In the genomic region with DNA sequence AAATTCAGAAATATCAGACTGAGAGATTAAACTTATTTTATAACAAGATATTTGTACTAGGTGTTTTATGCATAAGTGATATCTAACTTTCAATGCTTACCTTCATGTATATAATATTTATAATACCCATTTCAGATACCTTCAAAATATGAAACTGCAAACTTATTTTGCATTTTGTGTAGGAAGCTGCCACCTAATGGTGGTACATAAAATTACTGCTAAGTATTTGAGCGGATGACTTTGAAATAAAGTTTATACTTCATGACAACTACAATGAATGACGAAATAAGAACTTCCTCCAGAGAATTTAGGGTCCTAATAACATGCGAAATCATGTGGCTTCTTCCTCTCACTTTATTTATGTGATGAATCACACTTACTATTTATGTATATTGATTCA, we compare ENCODE assay signal across 23 mouse cellular contexts.
DNase-seq lines count a peak whose midpoint lies in the region; ATAC-seq and TF ChIP-seq lines count a peak whose summit lies in the region.
"Had no signal": no experiment of that assay in that cellular context is flagged by ENCODE, and none has a peak within 500 bp of the region (broad histone marks: within the 10 kb centered on the region; RNA-seq: fewer than 3 reads in every experiment).

No protein-coding gene starts in this region.

- no peaks in the 10 kb centered on the region for H3K27me3 ChIP-seq in heart, postnatal 0 days (ENCODE audit: control insufficient read depth, insufficient read depth, low read length)
- H3K27me3 ChIP-seq in lung, embryonic 14.5 days (ENCODE audit: insufficient read depth, low read length): no peaks in the 10 kb centered on the region
- no peaks in the 10 kb centered on the region for H3K27me3 ChIP-seq in CH12.LX (replicated peaks)
- H3K27me3 ChIP-seq: embryonic facial prominence, embryonic 15.5 days; heart, embryonic 15.5 days; intestine, embryonic 15.5 days; kidney, embryonic 15.5 days; megakaryocyte, embryonic 14.5 days had no signal

- no peak for DNase-seq in heart, postnatal 0 days (ENCODE audit: low spot score)
- no peak for DNase-seq in heart, postnatal 36 days
- DNase-seq in lung, embryonic 14.5 days: peak; percentile 10
- no peak for DNase-seq in lung, postnatal 4 days
- no peak for DNase-seq in CH12.LX (ENCODE audit: extremely low read depth)
- DNase-seq in brain, embryonic 14.5 days (ENCODE audit: low read depth): peak; percentile 25
- no peak for DNase-seq in frontal cortex, postnatal 36 days (ENCODE audit: low spot score in 2 of 2)
- DNase-seq: cerebellum, adult 9-10 months; gastrocnemius, postnatal 10 days; heart, adult 18-20 months; layer of hippocampus, postnatal 36 days; liver; liver, postnatal 0 days; lung, postnatal 14 days; right cerebral cortex, adult 18-20 months; thymus, postnatal 25 days had no signal

- no peak for TF ChIP-seq POLR2A in CH12.LX (IDR thresholded peaks at IDR 0.05; ENCODE audit: low read depth, low read length)
- TF ChIP-seq POLR2A in brain, embryonic 14.5 days (IDR thresholded peaks at IDR 0.05; ENCODE audit: borderline replicate concordance, extremely low read depth, insufficient read depth, insufficient read length, poor library complexity, severe bottlenecking): no peak

- no peak for ATAC-seq in heart, postnatal 0 days (ENCODE audit: insufficient read depth, low read depth)
- ATAC-seq in lung, embryonic 14.5 days (ENCODE audit: insufficient read depth): no peak
- ATAC-seq: CD4-positive, CD25-positive, alpha-beta regulatory T cell, adult 4 months; intestine, embryonic 15.5 days; liver, postnatal 0 days had no signal

- no peak overlapping the region for H3K4me2 ChIP-seq in heart, postnatal 0 days (ENCODE audit: low read depth, low read length)
- H3K4me2 ChIP-seq in lung, embryonic 14.5 days: no peak overlapping the region
- no peak overlapping the region for H3K4me2 ChIP-seq in CH12.LX (ENCODE audit: insufficient read depth, low read depth, poor library complexity, severe bottlenecking)
- H3K4me2 ChIP-seq: embryonic facial prominence, embryonic 15.5 days; heart, embryonic 15.5 days; intestine, embryonic 15.5 days; kidney, embryonic 15.5 days had no signal

- TF ChIP-seq CTCF in heart, postnatal 0 days (IDR thresholded peaks at IDR 0.05; ENCODE audit: low read depth): 0 out of 2 replicates have a peak, but pooled peaks have one; percentile 14
- TF ChIP-seq CTCF in lung, embryonic 14.5 days (IDR thresholded peaks at IDR 0.05; ENCODE audit: low read depth): peak; percentile 25; the same call in 1 of the 2 replicates
- 0 out of 4 replicates have a peak, but pooled peaks of 1 of the 2 experiments have one; percentile 5 for TF ChIP-seq CTCF in CH12.LX (conservative IDR thresholded peaks at IDR 0.05 in 1 of 2, IDR thresholded peaks at IDR 0.05 in 1 of 2; ENCODE audit: low read depth in 2 of 2, low read length in 2 of 2)
- TF ChIP-seq CTCF in brain, embryonic 14.5 days (IDR thresholded peaks at IDR 0.05; ENCODE audit: borderline replicate concordance, extremely low read depth, insufficient read depth, insufficient read length): no peak

- H3K9ac ChIP-seq in heart, postnatal 0 days (replicated peaks; ENCODE audit: low read depth, low read length): no peak overlapping the region
- H3K9ac ChIP-seq in lung, embryonic 14.5 days: no peak overlapping the region
- H3K9ac ChIP-seq in CH12.LX (ENCODE audit: insufficient read depth, low read depth): no peak overlapping the region
- H3K9ac ChIP-seq: embryonic facial prominence, embryonic 15.5 days; heart, embryonic 15.5 days; intestine, embryonic 15.5 days; kidney, embryonic 15.5 days; liver, postnatal 0 days had no signal

- dilution Hi-C loops in CH12.LX (cut with MboI; ENCODE audit: extremely low pct_ligation_motif_present, extremely low pct_unique_long_range_greater_than_20kb, low sequenced_read_pairs): no loop called here

- no peak overlapping the region for H3K4me3 ChIP-seq in heart, postnatal 0 days (ENCODE audit: low read depth, low read length)
- H3K4me3 ChIP-seq in lung, embryonic 14.5 days (ENCODE audit: low read depth, low read length): no peak overlapping the region
- no peak overlapping the region for H3K4me3 ChIP-seq in CH12.LX (replicated peaks in 1 of 3; ENCODE audit: low read depth in 2 of 3, low read length in 2 of 3, poor library complexity in 1 of 3)
- H3K4me3 ChIP-seq: embryonic facial prominence, embryonic 15.5 days; heart, embryonic 15.5 days; hindbrain, embryonic 10.5 days; intestine, embryonic 15.5 days; kidney, embryonic 15.5 days; megakaryocyte, embryonic 14.5 days had no signal

- H3K4me1 ChIP-seq in heart, postnatal 0 days (ENCODE audit: control insufficient read depth, insufficient read depth): no peaks in the 10 kb centered on the region
- no peaks in the 10 kb centered on the region for H3K4me1 ChIP-seq in lung, embryonic 14.5 days (ENCODE audit: insufficient read depth)
- no peaks in the 10 kb centered on the region for H3K4me1 ChIP-seq in CH12.LX (ENCODE audit: control insufficient read depth in 1 of 2, insufficient read depth in 2 of 2)
- H3K4me1 ChIP-seq: embryonic facial prominence, embryonic 15.5 days; heart, embryonic 15.5 days; hindbrain, embryonic 10.5 days; intestine, embryonic 15.5 days; kidney, embryonic 15.5 days; megakaryocyte, embryonic 14.5 days had no signal

- no peak overlapping the region for H3K27ac ChIP-seq in heart, postnatal 0 days (ENCODE audit: low read depth)
- no peak overlapping the region for H3K27ac ChIP-seq in lung, embryonic 14.5 days (ENCODE audit: low read depth)
- H3K27ac ChIP-seq in CH12.LX (ENCODE audit: insufficient read depth, low read depth): no peak overlapping the region
- H3K27ac ChIP-seq: embryonic facial prominence, embryonic 15.5 days; heart, embryonic 15.5 days; hindbrain, embryonic 10.5 days; intestine, embryonic 15.5 days; kidney, embryonic 15.5 days had no signal

- 51% methylated on average over 3 of the region's 3 CpGs for WGBS in heart, postnatal 0 days
- 48% methylated on average over 3 of the region's 3 CpGs for WGBS in lung, embryonic 14.5 days

- in situ Hi-C loops in CH12.LX (cut with MboI; ENCODE audit: low pct_ligation_motif_present, low pct_unique_long_range_greater_than_20kb, low sequenced_read_pairs): no loop called here

- H3K79me2 ChIP-seq in CH12.LX (replicated peaks; ENCODE audit: control insufficient read depth, extremely low read depth, insufficient read depth, poor library complexity, severe bottlenecking): no peaks in the 10 kb centered on the region

- intact Hi-C loops in heart, postnatal 36 days (cut with DNase I): no loop called here

- peak; percentile 18 for TF ChIP-seq RAD21 in CH12.LX (IDR thresholded peaks at IDR 0.05; ENCODE audit: low read depth, low read length)

- no peaks in the 10 kb centered on the region for H3K36me3 ChIP-seq in heart, postnatal 0 days (replicated peaks; ENCODE audit: control insufficient read depth, insufficient read depth, low read length)
- no peaks in the 10 kb centered on the region for H3K36me3 ChIP-seq in lung, embryonic 14.5 days (ENCODE audit: insufficient read depth)
- no peaks in the 10 kb centered on the region for H3K36me3 ChIP-seq in CH12.LX (replicated peaks in 1 of 2; ENCODE audit: control insufficient read depth in 1 of 2, insufficient read depth in 1 of 2, low read length in 1 of 2)
- H3K36me3 ChIP-seq: embryonic facial prominence, embryonic 15.5 days; heart, embryonic 15.5 days; hindbrain, embryonic 10.5 days; intestine, embryonic 15.5 days; kidney, embryonic 15.5 days had no signal

- no peaks in the 10 kb centered on the region for H3K9me3 ChIP-seq in heart, postnatal 0 days (replicated peaks; ENCODE audit: control insufficient read depth, low read length)
- no peaks in the 10 kb centered on the region for H3K9me3 ChIP-seq in lung, embryonic 14.5 days (ENCODE audit: low read depth, low read length)
- peaks cover 23% of the 10 kb centered on the region for H3K9me3 ChIP-seq in CH12.LX (replicated peaks; ENCODE audit: low read length)
- H3K9me3 ChIP-seq: embryonic facial prominence, embryonic 15.5 days; heart, embryonic 15.5 days; intestine, embryonic 15.5 days; kidney, embryonic 15.5 days; megakaryocyte, embryonic 14.5 days had no signal

- TF ChIP-seq EP300 in heart, postnatal 0 days (IDR thresholded peaks at IDR 0.05; ENCODE audit: low read depth): no peak
- TF ChIP-seq EP300 in CH12.LX (IDR thresholded peaks at IDR 0.05; ENCODE audit: low read length): no peak

TF ChIP-seq in CH12.LX, 34 proteins besides CTCF, POLR2A, EP300 and RAD21:
- TF ChIP-seq NELFE (IDR thresholded peaks at IDR 0.05; ENCODE audit: low read depth, low read length): no peak
- no peak for TF ChIP-seq SIN3A (IDR thresholded peaks at IDR 0.05; ENCODE audit: low read length)
- no peak for TF ChIP-seq BHLHE40 (IDR thresholded peaks at IDR 0.05; ENCODE audit: low read depth, low read length)
- no peak for TF ChIP-seq USF2 (conservative IDR thresholded peaks at IDR 0.05; ENCODE audit: low read depth, low read length)
- no peak for TF ChIP-seq MXI1 (IDR thresholded peaks at IDR 0.05; ENCODE audit: low read depth, low read length)
- TF ChIP-seq TCF12 (IDR thresholded peaks at IDR 0.05; ENCODE audit: low read depth, low read length): no peak
- TF ChIP-seq ZC3H11A (IDR thresholded peaks at IDR 0.05; ENCODE audit: low read depth, low read length): no peak
- no peak for TF ChIP-seq IRF4 (IDR thresholded peaks at IDR 0.05; ENCODE audit: low read depth, low read length)
- TF ChIP-seq PAX5 (IDR thresholded peaks at IDR 0.05; ENCODE audit: low read length): no peak
- no peak for TF ChIP-seq SMC3 (IDR thresholded peaks at IDR 0.05; ENCODE audit: low read depth, low read length)
- no peak for TF ChIP-seq MAX (IDR thresholded peaks at IDR 0.05; ENCODE audit: low read length)
- no peak for TF ChIP-seq TBP (conservative IDR thresholded peaks at IDR 0.05; ENCODE audit: low read depth, low read length)
- TF ChIP-seq MYC (IDR thresholded peaks at IDR 0.05; ENCODE audit: low read depth, low read length): no peak

Comparison
In these comparisons a context has a peak if more than half of its experiments do, and no peak if none do; other contexts are left out.
1. DNase-seq: peak in lung, embryonic 14.5 days (single experiment) and brain, embryonic 14.5 days (single experiment); none in heart, postnatal 0 days (single experiment), heart, postnatal 36 days (0 of 2), lung, postnatal 4 days (0 of 2), CH12.LX (single experiment) and frontal cortex, postnatal 36 days (0 of 2).